Mouse (Mus musculus): ENCODE measurements around the gene Kcnh8. TPM values are rescaled to one million over a fixed set of nuclear protein-coding genes. Genes with fewer than 3 reads are reported as not detected.
A peak's percentile ranks its signal among the peaks of the same experiment; 100 is the strongest.

The Kcnh8 gene
- 0.85 and 0.88 TPM in 2 replicates for polyA plus RNA-seq (2016; fragmentation: Nextera tagmentation; extraction: Ambion mirVana)

DNA sequence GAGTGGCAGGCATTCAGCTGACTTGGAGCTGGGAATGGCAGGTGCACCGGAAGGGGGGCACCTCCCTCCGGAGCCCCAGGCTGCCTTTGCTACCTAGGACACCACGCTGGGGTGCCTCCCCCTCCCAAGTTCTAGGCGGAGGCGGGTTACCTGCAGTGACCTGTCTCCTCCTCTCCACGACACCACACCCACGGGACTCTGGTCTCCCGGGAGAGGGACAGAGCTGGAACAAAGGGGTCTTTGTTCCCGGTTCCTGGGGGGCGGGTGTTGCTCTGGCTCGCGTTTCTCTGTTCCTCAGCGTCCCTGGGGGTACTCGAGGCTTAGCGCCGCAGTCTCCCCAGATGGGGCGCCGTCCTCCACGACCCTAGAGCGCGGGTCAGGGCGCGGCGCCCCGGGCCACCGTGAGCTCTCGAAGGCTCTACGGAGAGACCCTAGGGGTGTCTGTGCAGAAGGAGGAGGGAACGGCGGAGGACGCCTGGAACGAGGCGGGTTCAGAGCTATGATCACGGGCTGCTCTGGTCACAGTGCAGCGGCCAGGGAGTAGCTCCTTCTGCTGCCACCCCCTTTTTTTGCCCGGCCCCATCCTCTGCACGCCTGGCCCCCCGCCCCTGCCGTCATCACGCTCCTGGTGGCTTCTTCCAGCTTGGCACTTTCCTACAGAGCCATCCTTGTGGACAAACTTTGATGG, at the start of gene Kcnh8:
Kcnh8 (plus strand) TSS at position 617 of the 688 bp plus-strand sequence.
- ATAC-seq (ENCODE audit: insufficient number of reproducible peaks, insufficient read depth, low FRiP score, low TSS enrichment), result peak; percentile 54
- peak within 1 kb of the TSS; percentile 57 for H3K4me2 ChIP-seq (replicated peaks)
- 1% methylated on average over 40 of the region's 40 CpGs for WGBS
- no peaks in the 10 kb centered on the region for H3K36me3 ChIP-seq
- no peaks in the 10 kb centered on the region for H3K9me3 ChIP-seq
- peak within 1 kb of the TSS; percentile 41 for H3K4me3 ChIP-seq
- H3K27ac ChIP-seq, result peak within 1 kb of the TSS; percentile 41; the same call in 1 of the 2 replicates
- H3K27me3 ChIP-seq, result peaks cover 36% of the 10 kb centered on the region
- 0 out of 2 replicates have a peak within 1 kb of the TSS, but pooled peaks have one; percentile 24 for H3K9ac ChIP-seq
- peaks cover 5% of the 10 kb centered on the region; the same call in 1 of the 2 replicates for H3K4me1 ChIP-seq

DNA sequence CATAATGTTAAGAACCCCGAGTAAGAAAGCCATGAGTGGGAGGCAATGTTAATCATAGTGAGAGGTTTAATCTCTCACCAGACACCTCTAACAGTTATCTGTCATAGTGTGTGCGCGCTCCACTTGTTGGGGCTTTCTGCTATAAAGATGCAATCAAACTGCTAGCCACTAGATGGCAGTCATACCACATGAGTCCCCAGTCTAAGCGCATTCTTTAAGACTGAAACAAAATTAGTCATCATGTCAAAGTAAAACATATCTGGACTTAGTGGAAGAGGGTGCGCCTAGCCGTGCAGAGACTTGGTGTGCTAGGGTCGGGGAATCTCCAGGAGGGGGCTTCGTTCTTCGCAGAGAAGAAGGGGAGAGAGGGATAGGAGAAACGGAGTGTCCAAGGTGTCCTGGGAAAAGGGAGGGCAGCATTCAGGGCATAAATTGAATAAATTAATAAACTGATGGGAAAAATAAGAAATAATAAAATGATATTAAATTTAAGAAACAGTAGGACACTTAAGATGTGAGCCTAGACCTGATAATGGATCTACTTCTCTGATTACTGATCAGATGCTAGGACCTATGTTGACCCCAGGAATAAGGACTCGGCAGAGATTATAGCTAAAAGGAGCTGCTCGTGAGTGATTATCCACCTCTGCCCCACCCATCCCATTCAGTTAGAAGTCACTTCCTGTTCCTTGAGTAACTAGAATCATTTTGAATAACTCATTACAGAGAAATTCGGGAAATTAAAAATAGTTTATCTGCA, 42.4 kb upstream of the Kcnh8 start:
- Histone ChIP-seq H3K4me3 (no peak overlapping the region), H3K27me3 (no peaks in the 10 kb centered on the region), H3K36me3 (no peaks in the 10 kb centered on the region), H3K27ac (no peak overlapping the region), H3K4me2 (replicated peaks) (no peak overlapping the region), H3K9me3 (no peaks in the 10 kb centered on the region), H3K9ac (no peak overlapping the region), H3K4me1 (no peaks in the 10 kb centered on the region)
- ATAC-seq (ENCODE audit: insufficient number of reproducible peaks, insufficient read depth, low FRiP score, low TSS enrichment), result 0 out of 2 replicates have a peak, but pooled peaks have one; percentile 69
- WGBS, result 31% methylated on average over 13 of the region's 13 CpGs

DNA sequence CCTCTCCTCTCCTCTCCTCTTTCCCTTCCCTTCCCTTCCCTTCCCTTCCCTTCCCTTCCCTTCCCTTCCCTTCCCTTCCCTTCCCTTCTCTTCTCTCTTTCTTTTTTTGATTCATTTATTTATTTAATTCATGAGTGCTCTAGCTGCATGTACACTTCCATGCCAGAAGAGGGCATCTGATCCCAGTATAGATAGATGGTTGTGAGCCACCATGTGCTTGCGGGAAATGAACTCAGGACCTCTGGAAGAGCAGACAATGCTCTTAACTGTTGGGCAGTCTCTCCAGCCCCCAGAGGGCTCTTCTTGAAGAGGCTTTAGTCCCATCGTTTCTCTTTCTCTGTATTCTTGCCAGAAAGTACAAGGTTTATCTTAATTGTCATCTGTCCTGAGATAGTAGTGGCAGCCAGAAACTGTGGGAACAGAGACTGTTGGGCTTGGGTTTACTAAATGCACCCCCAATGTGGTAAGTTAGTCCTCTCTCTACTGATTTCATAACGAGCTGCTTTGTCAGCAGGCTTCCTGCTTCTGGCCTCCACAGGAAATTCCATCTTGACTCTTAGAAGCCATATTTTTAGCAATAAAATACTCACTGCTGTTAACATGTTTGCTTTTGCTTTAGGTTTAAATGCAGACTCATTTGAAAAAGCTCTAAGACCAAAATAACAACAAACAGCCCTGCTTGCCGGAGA, 36.9 kb upstream of the Kcnh8 start:
- no peak overlapping the region for H3K27ac ChIP-seq
- H3K9me3 ChIP-seq, result no peaks in the 10 kb centered on the region
- no peaks in the 10 kb centered on the region for H3K27me3 ChIP-seq
- no peak for ATAC-seq (ENCODE audit: insufficient number of reproducible peaks, insufficient read depth, low FRiP score, low TSS enrichment)
- H3K4me3 ChIP-seq, result no peak overlapping the region
- H3K4me2 ChIP-seq (replicated peaks), result no peak overlapping the region
- 53% methylated on average over 4 of the region's 4 CpGs for WGBS
- no peaks in the 10 kb centered on the region for H3K4me1 ChIP-seq
- H3K9ac ChIP-seq, result no peak overlapping the region
- no peaks in the 10 kb centered on the region for H3K36me3 ChIP-seq

DNA sequence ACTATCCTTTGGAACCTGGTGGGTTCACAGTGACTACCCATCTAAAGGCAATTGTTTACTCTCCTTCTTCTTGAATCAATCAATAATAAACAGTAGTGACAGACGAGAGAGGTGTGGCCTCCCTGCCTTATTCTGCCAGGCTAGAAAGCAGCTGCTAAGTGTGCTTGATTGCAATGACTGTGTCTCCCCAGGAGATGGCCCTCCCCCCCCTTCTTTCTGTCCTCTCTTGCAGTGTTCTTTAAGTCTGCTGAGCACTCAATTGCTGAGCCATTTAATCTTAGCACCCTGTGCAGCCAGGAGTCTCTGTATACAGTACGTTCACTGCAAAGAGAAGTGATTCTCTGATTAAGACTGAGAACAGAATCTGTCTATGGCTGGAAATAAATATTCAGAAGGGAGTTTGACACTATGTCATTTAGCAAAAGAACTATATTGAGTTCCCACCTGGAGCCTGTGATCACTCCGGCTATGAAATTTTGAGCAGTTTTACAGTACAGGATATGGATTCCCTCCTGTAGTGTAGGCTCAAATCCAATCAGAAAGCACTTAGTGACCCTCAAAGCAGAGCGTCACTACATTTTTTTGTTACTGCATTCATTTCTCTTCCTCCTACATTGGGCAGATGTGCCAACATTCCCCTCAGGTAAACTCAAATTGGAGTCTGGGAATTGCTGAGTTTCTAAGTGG, 32.8 kb upstream of the Kcnh8 start:
- no peak overlapping the region for H3K4me3 ChIP-seq
- no peak overlapping the region for H3K9ac ChIP-seq
- WGBS, result 70% methylated on average over 4 of the region's 4 CpGs
- H3K36me3 ChIP-seq, result no peaks in the 10 kb centered on the region
- no peaks in the 10 kb centered on the region for H3K9me3 ChIP-seq
- ATAC-seq (ENCODE audit: insufficient number of reproducible peaks, insufficient read depth, low FRiP score, low TSS enrichment), result no peak
- H3K4me2 ChIP-seq (replicated peaks), result no peak overlapping the region
- no peak overlapping the region for H3K27ac ChIP-seq
- no peaks in the 10 kb centered on the region for H3K4me1 ChIP-seq
- H3K27me3 ChIP-seq, result no peaks in the 10 kb centered on the region

DNA sequence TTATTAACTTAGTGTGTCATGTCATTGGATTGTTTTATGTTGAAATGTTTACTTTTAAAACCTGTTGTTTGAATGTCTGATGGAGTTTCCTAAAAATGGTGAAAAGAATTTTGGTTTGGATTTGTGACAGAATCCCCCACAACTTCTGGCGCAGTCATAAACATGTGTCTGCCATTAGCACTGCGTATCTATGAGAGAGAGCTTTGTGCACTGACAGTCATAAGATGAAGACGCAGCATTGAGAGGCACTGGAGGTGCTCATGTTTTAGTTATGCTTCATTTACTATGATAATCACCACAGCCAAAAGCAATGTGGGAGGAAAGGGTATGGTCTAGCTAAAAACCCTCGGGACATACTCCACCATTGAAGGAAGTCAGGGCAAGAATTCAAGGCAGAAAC, 30.3 kb upstream of the Kcnh8 start:
- no peaks in the 10 kb centered on the region for H3K4me1 ChIP-seq
- H3K36me3 ChIP-seq, result no peaks in the 10 kb centered on the region
- no peak overlapping the region for H3K4me3 ChIP-seq
- no peak for ATAC-seq (ENCODE audit: insufficient number of reproducible peaks, insufficient read depth, low FRiP score, low TSS enrichment)
- 50% methylated on average over 4 of the region's 4 CpGs for WGBS
- no peak overlapping the region for H3K27ac ChIP-seq
- no peak overlapping the region for H3K9ac ChIP-seq
- H3K9me3 ChIP-seq, result no peaks in the 10 kb centered on the region
- H3K4me2 ChIP-seq (replicated peaks), result no peak overlapping the region
- no peaks in the 10 kb centered on the region for H3K27me3 ChIP-seq

DNA sequence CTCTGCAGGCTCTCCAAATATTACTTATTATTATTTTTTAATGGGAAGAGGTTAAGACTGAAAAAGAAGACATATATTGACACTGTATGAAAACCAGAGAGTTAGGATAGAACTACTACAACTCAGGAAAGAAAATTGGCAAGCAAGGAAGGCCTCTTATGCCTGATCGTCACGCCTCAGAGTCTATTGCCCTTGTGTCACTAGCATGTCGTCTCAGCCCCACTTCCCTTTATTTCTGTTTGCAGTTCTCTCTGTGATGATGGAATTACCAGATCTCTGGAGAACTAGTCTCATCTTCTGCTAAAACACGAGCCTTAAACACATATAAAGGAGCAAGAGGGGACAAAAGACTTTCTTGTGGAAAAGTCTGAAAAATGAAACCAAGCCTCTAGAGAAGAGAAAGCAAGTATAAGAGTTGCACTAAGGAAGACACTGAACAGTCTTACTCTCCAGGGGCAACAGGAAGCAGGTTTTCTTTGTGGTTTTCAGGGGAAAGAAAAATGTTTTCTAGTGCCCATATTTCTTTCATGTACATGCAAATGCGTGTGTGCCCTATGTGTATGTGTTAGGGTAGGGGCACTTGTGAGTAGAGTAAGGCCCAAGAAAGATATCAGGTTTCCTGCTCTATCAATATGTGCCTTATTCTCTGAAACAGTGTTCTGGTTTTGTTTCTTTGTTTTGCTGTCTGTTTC, 10.9 kb upstream of the Kcnh8 start:
- WGBS, result 69% methylated on average over 5 of the region's 5 CpGs
- Histone ChIP-seq H3K4me1 (no peaks in the 10 kb centered on the region), H3K27me3 (no peaks in the 10 kb centered on the region), H3K9me3 (no peaks in the 10 kb centered on the region), H3K4me2 (replicated peaks) (no peak overlapping the region), H3K9ac (no peak overlapping the region), H3K4me3 (no peak overlapping the region), H3K36me3 (no peaks in the 10 kb centered on the region), H3K27ac (no peak overlapping the region)
- ATAC-seq (ENCODE audit: insufficient number of reproducible peaks, insufficient read depth, low FRiP score, low TSS enrichment), result no peak

DNA sequence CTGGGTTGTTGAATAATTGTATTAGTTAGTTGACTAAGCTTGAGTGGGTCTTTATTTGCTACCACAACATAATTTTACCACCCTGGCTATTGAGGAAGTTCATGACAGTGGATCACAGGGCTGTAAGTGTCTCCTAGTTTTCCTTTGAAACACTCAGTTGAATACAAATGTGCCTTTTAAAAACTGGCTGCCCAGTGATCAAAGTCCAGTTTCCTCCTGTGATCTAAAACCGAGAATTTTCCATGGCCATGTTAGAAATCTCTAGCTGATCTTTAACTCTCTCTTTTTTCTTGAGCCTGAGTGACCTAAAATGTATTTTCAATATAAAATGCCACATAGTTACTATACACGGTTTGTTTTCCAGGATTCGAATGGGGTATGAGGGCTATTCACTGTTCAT, 3.4 kb upstream of the Kcnh8 start:
- Histone ChIP-seq H3K36me3 (no peaks in the 10 kb centered on the region), H3K4me1 (peaks cover 5% of the 10 kb centered on the region; the same call in 1 of the 2 replicates), H3K27me3 (peaks cover 36% of the 10 kb centered on the region), H3K9ac (no peak overlapping the region), H3K27ac (no peak overlapping the region), H3K4me3 (no peak overlapping the region), H3K4me2 (replicated peaks) (no peak overlapping the region), H3K9me3 (no peaks in the 10 kb centered on the region)
- WGBS, result 71% methylated on average over 3 of the region's 3 CpGs
- ATAC-seq (ENCODE audit: insufficient number of reproducible peaks, insufficient read depth, low FRiP score, low TSS enrichment), result no peak

DNA sequence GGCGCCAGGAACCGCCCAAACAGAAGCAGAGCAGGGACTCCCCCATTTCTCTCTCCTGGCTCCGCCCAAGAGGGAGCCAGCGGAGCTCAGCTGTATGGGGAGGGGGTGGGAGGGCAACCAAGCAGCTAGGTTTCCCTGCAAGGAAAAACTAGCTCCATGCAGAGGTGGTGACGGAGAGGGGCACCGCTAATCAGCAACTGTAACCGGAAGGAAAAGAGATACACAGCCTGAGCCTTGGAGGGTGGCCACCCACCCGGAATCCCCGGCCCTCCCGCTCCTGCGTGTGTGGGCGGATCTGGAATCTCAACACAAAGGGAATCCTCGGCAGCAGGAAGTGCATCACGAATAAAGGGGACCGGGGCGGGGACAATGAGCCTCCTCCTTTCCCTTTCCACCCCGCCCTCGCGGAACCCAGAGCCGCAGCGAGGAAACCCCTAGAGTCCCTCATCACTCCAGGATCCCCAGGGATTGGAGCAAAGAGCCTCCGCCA, 1.6 kb upstream of the Kcnh8 start:
- H3K4me1 ChIP-seq, result peaks cover 5% of the 10 kb centered on the region; the same call in 1 of the 2 replicates
- under 1% methylated on average over 22 of the region's 22 CpGs for WGBS
- H3K27ac ChIP-seq, result 0 out of 2 replicates have a peak overlapping the region, but pooled peaks have one; percentile 54
- no peaks in the 10 kb centered on the region for H3K9me3 ChIP-seq
- peak overlapping the region; percentile 41 for H3K4me3 ChIP-seq
- H3K9ac ChIP-seq, result peak overlapping the region; percentile 27; the same call in 1 of the 2 replicates
- peak overlapping the region; percentile 57 for H3K4me2 ChIP-seq (replicated peaks)
- H3K36me3 ChIP-seq, result no peaks in the 10 kb centered on the region
- ATAC-seq (ENCODE audit: insufficient number of reproducible peaks, insufficient read depth, low FRiP score, low TSS enrichment), result peak; percentile 83
- peaks cover 36% of the 10 kb centered on the region for H3K27me3 ChIP-seq

DNA sequence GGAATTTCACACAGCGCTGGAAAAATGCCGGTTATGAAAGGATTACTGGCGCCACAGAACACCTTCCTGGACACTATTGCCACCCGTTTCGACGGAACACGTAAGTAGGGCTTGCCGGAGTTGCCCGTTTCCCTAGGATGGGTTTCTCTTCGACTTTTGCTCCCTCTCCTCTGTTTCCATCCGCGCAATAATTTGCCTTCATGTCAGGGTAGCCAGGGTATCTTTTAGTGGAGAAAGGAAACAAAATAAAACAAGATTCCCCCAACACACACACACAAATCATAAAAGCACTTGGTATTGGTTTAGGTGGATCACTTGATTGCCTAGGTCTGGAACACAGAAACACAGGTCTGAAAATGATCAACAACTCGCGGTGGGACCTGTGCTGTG, 267 bp downstream of the Kcnh8 start:
- Histone ChIP-seq H3K27ac (no peak overlapping the region), H3K4me2 (replicated peaks) (peak overlapping the region; percentile 57), H3K4me1 (peaks cover 5% of the 10 kb centered on the region; the same call in 1 of the 2 replicates), H3K27me3 (peaks cover 36% of the 10 kb centered on the region), H3K9ac (no peak overlapping the region), H3K36me3 (no peaks in the 10 kb centered on the region), H3K9me3 (no peaks in the 10 kb centered on the region), H3K4me3 (peak overlapping the region; percentile 29)
- ATAC-seq (ENCODE audit: insufficient number of reproducible peaks, insufficient read depth, low FRiP score, low TSS enrichment), result no peak
- WGBS, result 3% methylated on average over 14 of the region's 14 CpGs

DNA sequence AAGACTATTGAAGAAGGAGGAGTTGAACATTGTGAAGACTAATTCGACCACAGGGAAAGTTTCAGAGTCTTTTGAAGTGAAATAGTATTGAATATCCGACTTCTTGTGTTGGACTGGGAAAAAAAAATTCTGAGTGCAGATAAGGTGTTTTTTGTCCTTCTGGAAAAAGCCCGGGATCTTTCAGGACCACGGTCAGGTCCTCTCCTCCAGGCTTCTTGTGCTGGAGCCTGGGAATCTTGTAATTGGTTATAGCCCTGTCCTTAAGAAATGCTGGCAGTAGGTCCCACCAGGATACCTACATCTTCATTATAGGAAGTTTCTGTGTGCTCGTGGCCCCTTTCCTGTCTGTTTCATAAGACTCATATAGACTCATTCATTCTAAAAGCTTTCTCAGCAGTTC, 902 bp downstream of the Kcnh8 start:
- Histone ChIP-seq H3K9ac (no peak overlapping the region), H3K27ac (no peak overlapping the region), H3K4me2 (replicated peaks) (0 out of 2 replicates have a peak overlapping the region, but pooled peaks have one; percentile 57), H3K4me1 (peaks cover 5% of the 10 kb centered on the region; the same call in 1 of the 2 replicates), H3K36me3 (no peaks in the 10 kb centered on the region), H3K9me3 (no peaks in the 10 kb centered on the region), H3K27me3 (peaks cover 36% of the 10 kb centered on the region), H3K4me3 (no peak overlapping the region)
- no peak for ATAC-seq (ENCODE audit: insufficient number of reproducible peaks, insufficient read depth, low FRiP score, low TSS enrichment)
- 7% methylated on average over 5 of the region's 5 CpGs for WGBS
